Mouse (Mus musculus) adrenal gland, adult (tissue): ENCODE measurements at regions not wholly inside any gene's neighbourhood (a gene's known extent, or its start where the extent isn't known, plus 50 kb on each side); places are given as distances from the start of the nearest gene placed in this dataset.

Experiments
- DNase-seq, 2 experiments: peaks; one replicate each; pipeline ENCODE4 v3.0.0; 2022 to 2023; ENCODE audit warnings: low spot score in 1 of 2; ENCODE audit not compliant: inconsistent age in 2 of 2

DNA sequence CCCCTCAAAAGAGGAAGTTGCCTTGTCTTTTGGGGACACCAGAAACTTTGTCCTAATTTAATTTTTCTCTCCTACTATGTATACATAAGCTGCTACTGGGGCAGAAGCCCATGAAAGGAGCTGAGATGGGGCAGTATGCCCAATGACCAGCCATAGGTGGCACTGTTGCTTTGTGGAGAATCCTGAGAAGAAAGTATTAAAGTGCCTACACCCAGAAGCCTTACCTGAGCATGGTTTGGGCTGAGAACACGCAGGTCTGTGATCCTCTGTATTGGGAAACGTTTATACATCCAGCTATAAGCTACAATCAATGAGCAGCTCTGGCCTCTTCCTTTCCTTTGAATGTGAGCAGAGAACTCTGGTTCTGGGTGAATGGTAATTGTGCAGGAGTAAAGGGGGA is 1088.5 kb downstream of the Jrkl start:
- peak in 1 of 2 experiments; percentile 75 for DNase-seq

DNA sequence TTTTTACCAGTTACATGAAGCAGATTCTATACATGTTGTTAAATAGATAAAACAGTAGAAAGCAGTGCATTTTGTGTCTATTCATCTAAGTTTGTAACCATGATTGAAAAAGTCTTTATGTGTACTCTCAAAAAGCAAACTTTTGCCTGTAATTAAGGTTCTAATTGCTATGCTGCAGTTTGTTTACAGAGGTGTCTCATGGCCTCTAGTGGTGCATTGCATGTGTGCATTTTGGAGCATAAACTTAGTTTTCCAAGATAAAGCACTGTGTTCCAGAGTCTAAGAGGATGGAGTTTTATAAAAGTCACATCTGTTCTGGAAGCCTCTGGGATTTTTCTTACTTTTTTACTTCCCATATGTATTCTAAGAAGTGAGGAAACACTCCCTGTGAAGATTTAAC is 1132.3 kb downstream of the Jrkl start:
- no peak for DNase-seq
